8 mouse cellular contexts compared by ENCODE assay signal in genomic region chr10:128378462-128378861, GRCm38 (mm10). TPM values are rescaled to one million over a fixed set of nuclear protein-coding genes. Genes with fewer than 3 reads are reported as not detected.
DNase-seq lines count a peak whose midpoint lies in the region; ATAC-seq and TF ChIP-seq lines count a peak whose summit lies in the region.

No protein-coding gene starts in this region.

- peaks cover 8 to 14% of the 10 kb centered on the region in 2 experiments; a peak in 3 of 4 replicates for H3K4me1 ChIP-seq in heart, embryonic 14.5 days (ENCODE audit: control insufficient read depth in 2 of 2, insufficient read depth in 2 of 2, low read length in 2 of 2)
- H3K4me1 ChIP-seq in bone marrow macrophage, adult 2 months (ENCODE audit: control insufficient read depth, insufficient read depth, low read length), result peaks cover 28% of the 10 kb centered on the region
- peaks cover 15% of the 10 kb centered on the region for H3K4me1 ChIP-seq in heart, embryonic 16.5 days (ENCODE audit: control insufficient read depth, insufficient read depth, low read length)
- H3K4me1 ChIP-seq in midbrain, embryonic 12.5 days, result peaks cover 25% of the 10 kb centered on the region

- WGBS in heart, embryonic 14.5 days, result 69% methylated on average over 3 of the region's 3 CpGs
- 57% methylated on average over 3 of the region's 3 CpGs for WGBS in heart, embryonic 16.5 days
- WGBS in midbrain, embryonic 12.5 days, result 70% methylated on average over 2 of the region's 3 CpGs

- no peak overlapping the region for H3K4me3 ChIP-seq in heart, embryonic 14.5 days (ENCODE audit: control insufficient read depth in 1 of 2, insufficient read depth in 1 of 2, low read depth in 1 of 2, low read length in 2 of 2)
- H3K4me3 ChIP-seq in bone marrow macrophage, adult 2 months (ENCODE audit: insufficient read depth, low read length), result peak overlapping the region; percentile 91
- H3K4me3 ChIP-seq in heart, embryonic 16.5 days (ENCODE audit: low read length), result no peak overlapping the region
- H3K4me3 ChIP-seq in midbrain, embryonic 12.5 days, result peak overlapping the region; percentile 99

- TF ChIP-seq CTCF in bone marrow macrophage, adult 2 months (IDR thresholded peaks at IDR 0.05; ENCODE audit: low read depth, low read length), result no peak

- H3K9ac ChIP-seq in heart, embryonic 14.5 days (ENCODE audit: low read length), result peak overlapping the region; percentile 95; the same call in 1 of the 2 replicates
- H3K9ac ChIP-seq in heart, embryonic 16.5 days (ENCODE audit: low read length), result no peak overlapping the region
- H3K9ac ChIP-seq in midbrain, embryonic 12.5 days (replicated peaks), result peak overlapping the region; percentile 99

- peaks cover 50% of the 10 kb centered on the region for H3K36me3 ChIP-seq in heart, embryonic 14.5 days (ENCODE audit: control insufficient read depth, insufficient read depth, low read length)
- H3K36me3 ChIP-seq in heart, embryonic 16.5 days (ENCODE audit: control insufficient read depth, insufficient read depth), result peaks cover 37% of the 10 kb centered on the region
- peaks cover 47% of the 10 kb centered on the region for H3K36me3 ChIP-seq in midbrain, embryonic 12.5 days

- no peak for DNase-seq in heart, postnatal 25 days (ENCODE audit: low spot score)
- DNase-seq in cerebellum, adult 11 months, result no peak
- DNase-seq in layer of hippocampus, adult 11-12 months (ENCODE audit: low spot score), result no peak

- intact Hi-C loops in heart, postnatal 25 days (cut with DNase I), result loop anchor here (2.0 kb wide), 1 partner anchor 66 kb away; no protein-coding TSS in a partner anchor

- peak overlapping the region; percentile 90 for H3K4me2 ChIP-seq in heart, embryonic 14.5 days (ENCODE audit: low read length)
- peak overlapping the region; percentile 93; the same call in 1 of the 2 replicates for H3K4me2 ChIP-seq in heart, embryonic 16.5 days (ENCODE audit: low read depth, low read length)
- peak overlapping the region; percentile 69 for H3K4me2 ChIP-seq in midbrain, embryonic 12.5 days (replicated peaks)

- no peaks in the 10 kb centered on the region for H3K9me3 ChIP-seq in heart, embryonic 14.5 days (ENCODE audit: control insufficient read depth, low read length)
- peaks cover 4% of the 10 kb centered on the region for H3K9me3 ChIP-seq in heart, embryonic 16.5 days (replicated peaks; ENCODE audit: control insufficient read depth, low read length)
- H3K9me3 ChIP-seq in midbrain, embryonic 12.5 days, result peaks cover 4% of the 10 kb centered on the region; the same call in 1 of the 2 replicates

- H3K27me3 ChIP-seq in heart, embryonic 14.5 days (ENCODE audit: control insufficient read depth, insufficient read depth, low read length), result no peaks in the 10 kb centered on the region
- no peaks in the 10 kb centered on the region for H3K27me3 ChIP-seq in heart, embryonic 16.5 days (ENCODE audit: control insufficient read depth, insufficient read depth, low read length)
- H3K27me3 ChIP-seq in midbrain, embryonic 12.5 days, result no peaks in the 10 kb centered on the region

- H3K27ac ChIP-seq in heart, embryonic 14.5 days (replicated peaks in 1 of 2; ENCODE audit: control insufficient read depth in 1 of 2, insufficient read depth in 1 of 2, low read depth in 2 of 2, low read length in 2 of 2), result no peak overlapping the region
- no peak overlapping the region for H3K27ac ChIP-seq in bone marrow macrophage, adult 2 months (ENCODE audit: insufficient read depth, low read depth, low read length)
- no peak overlapping the region for H3K27ac ChIP-seq in heart, embryonic 16.5 days (ENCODE audit: low read length)
- H3K27ac ChIP-seq in midbrain, embryonic 12.5 days (replicated peaks), result no peak overlapping the region

- no peak for TF ChIP-seq POLR2A in bone marrow macrophage, adult 2 months (IDR thresholded peaks at IDR 0.05; ENCODE audit: borderline replicate concordance, low read depth, low read length)

- ATAC-seq in heart, embryonic 14.5 days (ENCODE audit: insufficient number of reproducible peaks, insufficient read depth, low FRiP score, low read depth), result no peak
- ATAC-seq in heart, embryonic 16.5 days (replicated peaks; ENCODE audit: extremely low read depth, insufficient read depth, low FRiP score), result no peak
- no peak for ATAC-seq in midbrain, embryonic 12.5 days (ENCODE audit: low FRiP score, low read depth)
- no peak for ATAC-seq in megakaryocyte progenitor cell, adult 5-6 weeks (replicated peaks; ENCODE audit: poor library complexity)

RNA-seq across cellular contexts. Expression of gene Ankrd52, which starts 1.5 kb away (rescaled TPM):
- polyA plus RNA-seq in heart, embryonic 14.5 days (2014; fragmentation: Nextera tagmentation; extraction: Ambion mirVana), result 7.9 and 9.9 TPM in 2 replicates
- 10 to 100 TPM; 43.7 to 51.0 TPM for total RNA-seq in heart, postnatal 25 days (2021)
- polyA plus RNA-seq in bone marrow macrophage, adult 2 months (2012; ENCODE audit: insufficient read depth, insufficient read length, missing spikeins), result 33.1 and 34.8 TPM in 2 replicates
- polyA plus RNA-seq in heart, embryonic 16.5 days (2015; fragmentation: Nextera tagmentation; extraction: Ambion mirVana), result 8.1 and 8.5 TPM in 2 replicates
- polyA plus RNA-seq in midbrain, embryonic 12.5 days (2016; fragmentation: Nextera tagmentation; extraction: Ambion mirVana), result 12.9 and 13.5 TPM in 2 replicates
- total RNA-seq in megakaryocyte progenitor cell, adult 5-6 weeks (2015), result 48.6 and 48.9 TPM in 2 replicates
- 9.0 and 11.6 TPM in 2 replicates for total RNA-seq in megakaryocyte progenitor cell, adult 5-6 weeks (2017)

RNA-seq across cellular contexts. Expression of gene Coq10a, which starts 9.7 kb away (rescaled TPM):
- polyA plus RNA-seq in heart, embryonic 14.5 days (2014; fragmentation: Nextera tagmentation; extraction: Ambion mirVana), result 23.5 TPM in 2 replicates
- 100 to 1,000 TPM; 272 to 314 TPM for total RNA-seq in heart, postnatal 25 days (2021)
- 40.6 and 46.1 TPM in 2 replicates for polyA plus RNA-seq in bone marrow macrophage, adult 2 months (2012; ENCODE audit: insufficient read depth, insufficient read length, missing spikeins)
- 13.4 and 19.4 TPM in 2 replicates for polyA plus RNA-seq in heart, embryonic 16.5 days (2015; fragmentation: Nextera tagmentation; extraction: Ambion mirVana)
- polyA plus RNA-seq in midbrain, embryonic 12.5 days (2016; fragmentation: Nextera tagmentation; extraction: Ambion mirVana), result 28.6 and 33.6 TPM in 2 replicates
- 13.8 and 17.6 TPM in 2 replicates for total RNA-seq in megakaryocyte progenitor cell, adult 5-6 weeks (2015)
- 8.8 and 9.4 TPM in 2 replicates for total RNA-seq in megakaryocyte progenitor cell, adult 5-6 weeks (2017)

RNA-seq across cellular contexts. Expression of gene Slc39a5, which starts 22.6 kb away (rescaled TPM):
- polyA plus RNA-seq in heart, embryonic 14.5 days (2014; fragmentation: Nextera tagmentation; extraction: Ambion mirVana), result not detected in 2 replicates
- not detected for total RNA-seq in heart, postnatal 25 days (2021)
- polyA plus RNA-seq in bone marrow macrophage, adult 2 months (2012; ENCODE audit: insufficient read depth, insufficient read length, missing spikeins), result not detected in 2 replicates
- polyA plus RNA-seq in heart, embryonic 16.5 days (2015; fragmentation: Nextera tagmentation; extraction: Ambion mirVana), result 0.41 TPM in 1 of 2 replicates, not detected in the other
- polyA plus RNA-seq in midbrain, embryonic 12.5 days (2016; fragmentation: Nextera tagmentation; extraction: Ambion mirVana), result not detected in 2 replicates
- total RNA-seq in megakaryocyte progenitor cell, adult 5-6 weeks (2015), result not detected in 2 replicates
- total RNA-seq in megakaryocyte progenitor cell, adult 5-6 weeks (2017), result not detected in 2 replicates

RNA-seq across cellular contexts. Expression of gene Nabp2, which starts 32.8 kb away (rescaled TPM):
- polyA plus RNA-seq in heart, embryonic 14.5 days (2014; fragmentation: Nextera tagmentation; extraction: Ambion mirVana), result 64.5 and 66.6 TPM in 2 replicates
- 10 to 100 TPM; 44.4 to 46.8 TPM for total RNA-seq in heart, postnatal 25 days (2021)
- 47.2 and 62.7 TPM in 2 replicates for polyA plus RNA-seq in bone marrow macrophage, adult 2 months (2012; ENCODE audit: insufficient read depth, insufficient read length, missing spikeins)
- 55.9 and 60.4 TPM in 2 replicates for polyA plus RNA-seq in heart, embryonic 16.5 days (2015; fragmentation: Nextera tagmentation; extraction: Ambion mirVana)
- polyA plus RNA-seq in midbrain, embryonic 12.5 days (2016; fragmentation: Nextera tagmentation; extraction: Ambion mirVana), result 127 and 147 TPM in 2 replicates
- total RNA-seq in megakaryocyte progenitor cell, adult 5-6 weeks (2015), result 79.4 and 105 TPM in 2 replicates
- 68.8 and 72.2 TPM in 2 replicates for total RNA-seq in megakaryocyte progenitor cell, adult 5-6 weeks (2017)

RNA-seq across cellular contexts. Expression of gene Rnf41, which starts 33.0 kb away (rescaled TPM):
- 23.7 and 24.6 TPM in 2 replicates for polyA plus RNA-seq in heart, embryonic 14.5 days (2014; fragmentation: Nextera tagmentation; extraction: Ambion mirVana)
- total RNA-seq in heart, postnatal 25 days (2021), result 10 to 100 TPM; 16.0 to 16.5 TPM
- polyA plus RNA-seq in bone marrow macrophage, adult 2 months (2012; ENCODE audit: insufficient read depth, insufficient read length, missing spikeins), result 42.6 and 47.6 TPM in 2 replicates
- polyA plus RNA-seq in heart, embryonic 16.5 days (2015; fragmentation: Nextera tagmentation; extraction: Ambion mirVana), result 29.9 and 31.7 TPM in 2 replicates
- 57.6 and 60.7 TPM in 2 replicates for polyA plus RNA-seq in midbrain, embryonic 12.5 days (2016; fragmentation: Nextera tagmentation; extraction: Ambion mirVana)
- total RNA-seq in megakaryocyte progenitor cell, adult 5-6 weeks (2015), result 15.7 and 20.9 TPM in 2 replicates
- 20.1 and 21.0 TPM in 2 replicates for total RNA-seq in megakaryocyte progenitor cell, adult 5-6 weeks (2017)

Comparison
In these comparisons a context has a peak if more than half of its experiments do, and no peak if none do; other contexts are left out.
1. H3K4me3 ChIP-seq: peak in bone marrow macrophage, adult 2 months (single experiment) and midbrain, embryonic 12.5 days (single experiment); none in heart, embryonic 14.5 days (0 of 2) and heart, embryonic 16.5 days (single experiment).
2. Peak in every context shown above with its lines, with median percentiles within 50 percentile points of each other: H3K4me2 ChIP-seq.